Mouse (Mus musculus) frontal cortex, adult 2 months (tissue): ENCODE measurements around the gene Cwc25. TPM values are rescaled to one million over a fixed set of nuclear protein-coding genes. Genes with fewer than 3 reads are reported as not detected.
A peak's percentile ranks its signal among the peaks of the same experiment; 100 is the strongest.

ENCODE experiments used
- DNase-seq, 2 experiments: peaks; one replicate each; pipeline ENCODE4 v3.0.0; 2022; ENCODE audit warnings: low spot score in 1 of 2; ENCODE audit errors: extremely low spot score in 1 of 2
- polyA plus RNA-seq: library from polyadenylated mRNA; depleted of rRNA; stranded (reverse); fragments of >200 nt; gene quantifications from 2 replicates; pipeline ENCODE4 v1.2.3, GENCODE M21; 2012

Cwc25 gene
- polyA plus RNA-seq, 1 experiment, result 18.0 TPM

DNA sequence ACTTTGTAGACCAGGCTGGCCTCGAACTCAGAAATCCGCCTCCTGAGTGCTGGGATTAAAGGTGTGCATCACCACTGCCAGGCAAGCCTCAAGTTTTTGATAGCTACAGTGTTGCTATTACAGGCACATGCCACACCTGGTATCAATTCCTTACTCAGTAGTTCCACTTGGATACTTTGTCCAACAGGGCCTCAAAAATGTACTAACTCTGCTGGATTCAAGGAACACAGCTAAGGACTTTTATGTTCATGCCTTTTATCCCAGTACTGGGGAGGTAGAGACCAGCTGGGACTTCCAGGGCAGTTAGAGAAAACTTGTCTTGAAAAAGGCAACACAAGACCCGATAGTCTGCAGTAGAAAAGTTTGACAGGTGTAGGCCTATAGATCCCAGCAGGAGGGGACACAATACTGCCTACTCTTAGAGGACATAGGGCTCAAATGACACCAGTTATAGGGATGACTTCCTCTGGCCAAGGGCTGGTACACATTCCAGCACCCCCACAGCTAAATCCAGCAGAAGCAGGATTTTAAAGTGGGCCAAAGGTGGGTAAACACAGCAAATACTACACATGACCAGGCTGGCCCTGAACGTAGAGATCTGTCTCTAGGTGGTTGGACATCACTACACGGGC lies 10.3 kb upstream of the Cwc25 start:
- no peak for DNase-seq

DNA sequence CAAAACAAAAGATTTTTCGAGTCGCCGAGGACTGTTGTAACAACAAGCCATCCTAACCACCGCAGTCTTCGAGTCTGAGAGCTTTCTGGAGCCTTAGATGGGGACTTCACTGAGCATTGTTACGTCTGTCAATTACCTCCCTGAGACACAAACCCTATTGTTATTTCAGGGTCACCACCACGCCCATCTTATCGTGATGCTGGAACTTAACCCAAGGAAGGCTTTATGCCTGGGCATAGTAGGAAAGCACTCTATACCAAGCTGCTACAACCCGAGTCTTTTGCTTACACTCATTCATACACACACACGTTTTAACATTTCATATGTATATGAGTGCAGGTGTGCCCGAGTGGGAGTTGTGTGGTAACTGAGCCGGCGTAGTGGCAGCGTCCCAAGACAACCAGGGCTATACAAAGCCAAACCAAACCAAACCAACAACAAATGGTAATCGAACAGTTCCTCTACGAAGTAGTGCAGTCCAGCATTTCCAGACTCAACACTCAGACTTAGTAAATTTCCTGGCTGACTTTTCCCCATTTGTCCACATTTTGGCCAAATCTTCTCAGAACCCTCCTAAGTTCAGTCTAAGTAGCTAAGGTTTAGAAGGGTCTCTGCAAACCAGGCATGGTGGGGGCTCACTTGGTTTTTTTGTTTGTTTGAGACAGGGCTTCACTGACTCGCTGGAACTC lies 9.6 kb upstream of the Cwc25 start, which contains the start of gene 1700001P01Rik:
1700001P01Rik (minus strand) TSS at position 111 of the 689 bp plus-strand sequence.
- no peak for DNase-seq

GRCm38 (mm10) chr11:97775186-97775585 lies 8.8 kb upstream of the Cwc25 start:
- DNase-seq, result no peak

- DNase-seq, result no peak
These were observed 5.1 kb upstream of the Cwc25 start for GRCm38 (mm10) chr11:97771410-97771809.

DNA sequence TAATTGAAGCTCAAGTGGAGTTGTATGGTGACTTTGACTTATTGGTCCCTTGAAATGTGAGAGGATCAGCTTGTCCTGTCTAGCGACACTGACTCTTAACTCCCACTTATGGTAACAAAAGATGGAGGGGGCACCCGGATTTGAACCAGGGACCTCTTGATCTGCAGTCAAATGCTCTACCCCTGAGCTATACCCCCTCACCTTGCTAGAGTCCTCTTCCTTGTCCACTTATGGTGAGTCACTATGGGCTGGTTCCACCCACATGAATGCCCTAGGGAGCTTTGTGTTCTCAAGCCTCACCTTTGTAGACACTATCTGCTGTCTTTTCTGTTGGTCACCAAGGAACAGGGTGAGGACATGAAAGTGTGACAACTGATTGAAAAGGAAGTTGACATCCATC lies 3.3 kb upstream of the Cwc25 start:
- DNase-seq, result no peak

GRCm38 (mm10) chr11:97761638-97762037 lies 4.7 kb downstream of the Cwc25 start:
- DNase-seq, result no peak

GRCm38 (mm10) chr11:97758942-97759341 lies 7.4 kb downstream of the Cwc25 start:
- DNase-seq, result no peak

DNA sequence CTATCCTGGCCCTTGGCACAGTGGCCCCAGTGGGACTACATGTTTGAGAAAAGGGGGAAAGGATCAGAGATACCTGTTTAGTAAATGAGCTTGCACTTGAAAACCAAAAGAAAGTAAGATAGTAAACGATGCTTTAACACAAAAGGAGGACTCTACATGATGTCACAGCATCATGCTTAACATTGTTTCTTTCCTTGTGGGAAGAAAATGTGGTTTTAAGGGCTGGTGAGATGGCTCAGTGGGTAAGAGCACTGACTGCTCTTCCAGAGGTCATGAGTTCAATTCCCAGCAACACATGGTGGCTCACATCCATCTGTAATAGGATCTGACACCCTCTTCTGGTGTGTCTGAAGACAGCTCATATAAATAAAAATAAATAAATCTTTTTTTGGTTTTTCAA lies 8.2 kb downstream of the Cwc25 start:
- no peak for DNase-seq

GRCm38 (mm10) chr11:97753277-97753676 lies 13.1 kb downstream of the Cwc25 start:
- peak; percentile 55 to 78 for DNase-seq

DNA sequence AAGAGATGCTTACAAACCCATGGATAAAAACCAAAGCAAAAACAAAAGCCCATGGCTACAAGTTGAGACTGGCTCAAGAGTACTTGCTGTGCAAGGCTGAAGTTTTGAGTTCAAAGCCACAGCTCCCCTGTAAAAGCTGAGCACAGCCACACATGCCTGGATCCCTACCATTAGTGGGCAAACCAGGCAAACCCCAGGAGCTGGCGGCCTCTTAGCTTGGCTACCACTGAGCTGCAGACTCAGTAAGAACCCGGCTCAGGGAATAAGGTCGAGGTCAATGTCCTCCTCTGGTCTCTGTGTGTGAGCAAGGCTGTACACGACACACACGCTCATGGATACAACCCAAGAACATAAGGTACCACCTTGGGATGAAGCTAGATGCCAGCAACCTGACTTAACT lies 17.9 kb downstream of the Cwc25 start:
- no peak for DNase-seq

GRCm38 (mm10) chr11:97747773-97748172 lies 18.6 kb downstream of the Cwc25 start:
- DNase-seq, result no peak

DNA sequence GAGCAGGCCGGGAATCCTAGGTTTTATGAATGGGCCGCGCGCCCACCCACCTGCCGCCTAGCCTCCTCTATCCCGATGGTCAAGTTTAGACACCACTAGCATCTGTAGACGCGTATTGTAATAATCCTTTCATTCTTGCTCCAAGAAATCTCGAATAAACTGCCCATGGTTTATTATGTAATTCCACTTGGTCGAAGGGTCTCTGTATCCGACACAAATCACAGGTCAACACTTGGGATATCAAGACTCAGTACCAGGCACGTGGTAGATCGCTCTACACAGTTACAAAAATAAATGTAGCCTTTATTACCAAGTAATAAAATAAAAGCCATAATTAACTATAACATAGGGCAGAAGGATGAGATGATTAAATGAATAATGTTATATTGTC lies 21.0 kb downstream of the Cwc25 start:
- no peak for DNase-seq

DNA sequence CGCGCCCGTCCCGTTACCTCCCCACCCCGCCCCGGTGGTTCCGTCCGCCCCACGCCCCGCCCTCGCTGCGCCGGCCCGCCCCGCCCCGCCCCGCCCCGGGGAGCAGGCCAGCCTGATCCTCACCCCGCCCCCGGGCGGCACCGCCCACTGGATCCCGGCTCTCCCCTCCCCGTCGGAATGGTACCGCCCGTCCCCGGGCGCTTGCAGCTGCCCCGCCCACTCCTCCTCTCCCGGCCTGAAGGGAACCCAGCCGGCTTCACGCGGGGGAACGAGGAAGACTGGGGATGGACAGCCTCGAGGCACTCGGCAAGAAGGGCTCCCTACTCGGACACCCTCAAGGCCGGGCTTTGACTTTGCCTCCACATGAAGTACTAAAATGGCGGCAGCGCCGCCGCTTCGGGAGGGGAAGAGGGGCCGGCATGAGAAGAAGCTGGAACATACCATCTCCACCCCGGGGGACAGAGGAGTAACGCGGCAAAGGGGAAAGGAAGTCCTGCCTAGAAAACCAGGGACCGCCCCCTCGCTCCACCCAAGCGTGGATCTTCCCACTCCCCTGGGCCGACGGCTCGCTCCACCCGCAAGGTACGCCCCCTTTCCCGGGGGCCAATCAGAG lies 21.5 kb downstream of the Cwc25 start:
- peak; percentile 96 to 99 for DNase-seq

DNA sequence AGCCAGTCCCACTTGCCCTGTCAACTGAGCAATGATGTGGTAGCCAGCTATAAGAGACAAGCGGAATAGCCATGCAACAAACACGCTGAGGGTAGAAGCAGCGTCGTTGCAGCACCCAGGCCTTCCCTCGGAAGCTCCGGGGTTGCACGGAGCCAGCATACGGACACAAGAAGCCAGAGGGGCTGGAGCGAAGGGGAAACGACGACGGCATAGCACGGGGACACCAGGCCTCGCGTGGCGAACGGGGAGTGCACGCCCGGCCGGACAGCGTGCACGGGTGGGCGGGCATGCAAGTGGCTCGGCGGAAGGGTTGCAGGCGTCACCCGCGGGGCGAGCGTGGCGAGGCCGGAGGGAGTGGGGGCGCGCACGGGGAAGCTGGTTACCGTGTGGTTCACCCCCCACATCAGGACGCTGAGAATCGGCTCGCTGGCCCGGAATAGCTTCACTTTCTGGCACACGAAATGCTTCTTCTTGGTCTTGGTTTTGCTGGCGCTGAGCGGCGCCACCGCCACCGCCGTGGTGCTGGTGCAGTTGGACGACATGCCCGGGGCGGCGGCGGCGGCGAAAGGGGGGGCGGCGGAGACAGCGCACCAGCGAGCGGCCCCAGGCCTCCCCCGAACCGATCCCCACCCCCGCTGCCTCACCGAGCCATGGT lies 22.2 kb downstream of the Cwc25 start, which contains the start of gene Pip4k2b:
Pip4k2b (minus strand) TSS at position 642 of the 655 bp plus-strand sequence.
- peak; percentile 16 to 20 for DNase-seq

- no peak for DNase-seq
These were observed 22.9 kb downstream of the Cwc25 start for GRCm38 (mm10) chr11:97743423-97743822.

GRCm38 (mm10) chr11:97742591-97742990 lies 23.8 kb downstream of the Cwc25 start:
- DNase-seq, result no peak

DNA sequence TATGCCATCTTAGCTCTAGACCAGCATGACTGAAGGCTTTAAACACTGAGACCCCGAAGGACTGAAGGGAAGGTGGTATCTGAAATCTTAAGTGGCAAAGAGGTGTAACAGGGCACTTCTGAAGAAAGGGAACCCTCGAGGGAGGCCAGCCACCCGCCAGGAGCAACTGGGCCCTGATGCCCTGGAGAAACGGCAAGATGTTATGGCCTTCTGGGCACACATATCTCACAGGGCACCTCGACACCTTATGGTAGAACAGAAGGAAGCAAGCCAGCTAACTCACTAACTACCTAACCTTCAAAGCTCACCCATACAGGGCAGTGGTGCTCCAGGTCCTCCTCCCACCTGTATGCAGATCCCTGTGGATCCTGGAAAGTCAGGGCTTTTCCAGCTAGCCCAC lies 24.2 kb downstream of the Cwc25 start:
- no peak for DNase-seq

GRCm38 (mm10) chr11:97740190-97740589 lies 26.2 kb downstream of the Cwc25 start:
- DNase-seq, result peak in 1 of 2 experiments; percentile 61

- DNase-seq, result no peak
These were observed 27.2 kb downstream of the Cwc25 start for GRCm38 (mm10) chr11:97739155-97739554.

GRCm38 (mm10) chr11:97738703-97739102 lies 27.7 kb downstream of the Cwc25 start:
- DNase-seq, result no peak

DNA sequence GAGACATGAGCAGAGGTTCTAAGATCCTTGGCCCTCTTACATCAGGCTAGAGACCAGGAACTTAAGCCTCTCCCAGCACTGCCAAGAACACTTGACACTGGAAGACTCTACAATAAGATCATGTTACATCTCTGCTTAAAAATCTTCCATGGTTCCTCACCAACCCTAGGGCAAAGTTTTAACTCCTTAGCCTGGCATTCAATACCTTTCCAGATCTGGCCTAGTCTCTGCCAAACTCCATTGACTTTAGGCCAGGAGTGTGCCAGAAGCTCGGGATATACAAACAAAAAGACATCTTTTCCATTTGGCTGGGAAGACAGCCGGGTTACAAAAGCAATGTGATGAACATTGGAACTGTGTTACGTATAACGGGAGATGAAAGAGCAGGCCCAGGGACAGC lies 28.8 kb downstream of the Cwc25 start:
- no peak for DNase-seq
